ENCODE assay signal across 10 mouse cellular contexts in the genomic region with DNA sequence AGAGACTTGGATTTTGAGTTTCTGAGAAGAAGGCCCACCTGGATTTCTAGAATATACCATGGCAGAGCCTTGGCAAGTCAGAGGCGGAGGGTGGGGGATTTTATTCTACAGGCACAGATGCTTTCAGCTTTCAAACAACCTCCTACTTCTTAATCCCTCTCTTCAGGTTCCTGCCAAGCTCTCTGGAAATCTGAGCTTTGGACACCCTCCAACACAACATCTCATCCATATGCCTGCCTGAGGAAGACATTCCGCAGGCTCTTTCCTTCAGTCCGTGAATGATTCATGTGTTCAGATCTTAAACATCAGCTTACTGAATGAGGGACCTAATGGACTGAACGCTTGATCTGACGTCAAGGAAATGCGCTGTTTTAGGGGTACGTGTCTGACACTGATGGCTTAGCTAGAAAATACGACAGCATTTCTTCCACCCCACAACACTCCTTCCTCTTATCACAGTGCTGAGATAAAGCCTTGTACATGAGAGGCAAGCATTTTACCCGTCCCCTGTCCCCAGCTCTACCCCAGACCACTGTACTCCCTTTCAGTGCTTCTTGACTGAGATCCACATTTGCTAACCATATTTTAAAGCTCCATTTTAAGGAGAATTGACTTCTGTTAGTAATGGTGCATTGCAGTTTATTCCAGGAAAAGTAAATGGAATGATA.
DNase-seq lines count a peak whose midpoint lies in the region; ATAC-seq lines count a peak whose summit lies in the region.
"Had no signal": no experiment of that assay in that cellular context is flagged by ENCODE, and none has a peak within 500 bp of the region (broad histone marks: within the 10 kb centered on the region; RNA-seq: fewer than 3 reads in every experiment).

No protein-coding gene starts in this region.

- no peak overlapping the region for H3K4me3 ChIP-seq in liver, embryonic 11.5 days (ENCODE audit: low read depth, low read length)

- 66% methylated on average over 9 of the region's 9 CpGs for WGBS in liver, embryonic 11.5 days

- peak; percentile 3 for DNase-seq in liver
- no peak for DNase-seq in liver, embryonic 11.5 days (ENCODE audit: low spot score)
- DNase-seq in cerebellum, postnatal 25 days, result peak; percentile 79 to 81
- peak; percentile 17 to 61 for DNase-seq in layer of hippocampus, postnatal 14 days (ENCODE audit: low spot score in 2 of 2)
- DNase-seq in skeletal muscle tissue, adult 2 months (ENCODE audit: low read depth, low spot score), result peak; percentile 25
- DNase-seq in adrenal gland, adult (ENCODE audit: inconsistent age in 2 of 2, low spot score in 1 of 2), result no peak
- DNase-seq in natural killer cell, adult 2 months (ENCODE audit: low spot score in 2 of 2), result no peak
- no peak for DNase-seq in kidney, adult 9 months
- DNase-seq: lung, postnatal 10 days had no signal

- no peak overlapping the region for H3K27ac ChIP-seq in liver, embryonic 11.5 days (ENCODE audit: low read depth, low read length)
- H3K27ac ChIP-seq: kidney, postnatal 0 days had no signal

- H3K27me3 ChIP-seq in liver, embryonic 11.5 days (replicated peaks; ENCODE audit: control insufficient read depth, insufficient read depth, low read length), result no peaks in the 10 kb centered on the region

- H3K4me2 ChIP-seq in liver, embryonic 11.5 days, result no peak overlapping the region

- H3K36me3 ChIP-seq in liver, embryonic 11.5 days (ENCODE audit: control insufficient read depth, insufficient read depth, low read length), result no peaks in the 10 kb centered on the region

- H3K9me3 ChIP-seq in liver, embryonic 11.5 days (ENCODE audit: control insufficient read depth, low read length), result no peaks in the 10 kb centered on the region

- ATAC-seq in liver, embryonic 11.5 days (replicated peaks; ENCODE audit: low FRiP score), result no peak

- H3K9ac ChIP-seq in liver, embryonic 11.5 days (ENCODE audit: low read depth, low read length), result no peak overlapping the region

- H3K4me1 ChIP-seq in liver, embryonic 11.5 days (replicated peaks; ENCODE audit: control insufficient read depth, insufficient read depth, low read length), result no peaks in the 10 kb centered on the region

Comparison
In these comparisons a context has a peak if more than half of its experiments do, and no peak if none do; other contexts are left out.
1. DNase-seq: peak in liver (single experiment), cerebellum, postnatal 25 days (2 of 2), layer of hippocampus, postnatal 14 days (2 of 2) and skeletal muscle tissue, adult 2 months (single experiment); none in liver, embryonic 11.5 days (single experiment), adrenal gland, adult (0 of 2), natural killer cell, adult 2 months (0 of 2) and kidney, adult 9 months (single experiment).